In genomic region chr3:90555954-90556353, GRCm38 (mm10) we compare ENCODE assay signal across 11 mouse cellular contexts. TPM values are rescaled to one million over a fixed set of nuclear protein-coding genes. Genes with fewer than 3 reads are reported as not detected.
DNase-seq lines count a peak whose midpoint lies in the region; ATAC-seq and TF ChIP-seq lines count a peak whose summit lies in the region.
"Had no signal": no experiment of that assay in that cellular context is flagged by ENCODE, and none has a peak within 500 bp of the region (broad histone marks: within the 10 kb centered on the region; RNA-seq: fewer than 3 reads in every experiment).

No protein-coding gene starts in this region.

- no peak overlapping the region for H3K9ac ChIP-seq in limb, embryonic 15.5 days

- H3K4me1 ChIP-seq in limb, embryonic 15.5 days: peaks cover 7% of the 10 kb centered on the region; the same call in 1 of the 2 replicates

- DNase-seq in gastrocnemius, adult 2 months: peak; percentile 58
- no peak for DNase-seq in gastrocnemius, postnatal 36 days
- DNase-seq in brain, adult 2 months (ENCODE audit: low read depth, low spot score): peak; percentile 84
- peak; percentile 24 for DNase-seq in gastrocnemius, postnatal 25 days
- no peak for DNase-seq in spleen, adult 12 weeks (ENCODE audit: low spot score)
- DNase-seq in urinary bladder, postnatal 36 days (ENCODE audit: low spot score in 2 of 2): no peak
- no peak for DNase-seq in natural killer cell, adult 2 months (ENCODE audit: low spot score in 2 of 2)

- no peak for TF ChIP-seq CTCF in gastrocnemius, adult 2 months (IDR thresholded peaks at IDR 0.05)

- no peaks in the 10 kb centered on the region for H3K27me3 ChIP-seq in limb, embryonic 15.5 days

- 51% methylated on average over 5 of the region's 5 CpGs for WGBS in limb, embryonic 15.5 days

- H3K4me3 ChIP-seq in gastrocnemius, adult 2 months: no peak overlapping the region
- no peak overlapping the region for H3K4me3 ChIP-seq in limb, embryonic 15.5 days

- no peaks in the 10 kb centered on the region for H3K9me3 ChIP-seq in limb, embryonic 15.5 days

- H3K4me2 ChIP-seq in limb, embryonic 15.5 days: no peak overlapping the region

- H3K36me3 ChIP-seq in limb, embryonic 15.5 days: no peaks in the 10 kb centered on the region

- intact Hi-C loops in gastrocnemius, adult 2 months (cut with DNase I): no loop called here
- intact Hi-C loops in gastrocnemius, postnatal 36 days (cut with DNase I): no loop called here

- no peak for ATAC-seq in limb, embryonic 15.5 days (ENCODE audit: insufficient number of reproducible peaks, low FRiP score, low TSS enrichment, low read depth)
- ATAC-seq: inflammation-experienced regulatory T-cells, adult 6 months had no signal

- H3K27ac ChIP-seq in gastrocnemius, adult 2 months: 0 out of 2 replicates have a peak overlapping the region, but pooled peaks have one; percentile 32
- H3K27ac ChIP-seq in limb, embryonic 15.5 days: 0 out of 2 replicates have a peak overlapping the region, but pooled peaks have one; percentile 43

RNA-seq across cellular contexts. Expression of gene S100a3, which starts 4.4 kb away (rescaled TPM):
- total RNA-seq in gastrocnemius, adult 2 months (2021): not detected
- not detected for total RNA-seq in gastrocnemius, postnatal 36 days (2021)
- not detected for total RNA-seq in gastrocnemius, postnatal 25 days (2021)
- polyA plus RNA-seq in limb, embryonic 15.5 days (2015; fragmentation: Nextera tagmentation; extraction: Ambion mirVana): 1.8 and 2.6 TPM in 2 replicates
- polyA plus RNA-seq: embryonic facial prominence, embryonic 11.5 days had no signal

RNA-seq across cellular contexts. Expression of gene S100a16, which starts 18.9 kb away (rescaled TPM):
- 10 to 100 TPM; 52.3 to 67.7 TPM for total RNA-seq in gastrocnemius, adult 2 months (2021)
- 10 to 100 TPM; 58.6 to 63.8 TPM for total RNA-seq in gastrocnemius, postnatal 36 days (2021)
- total RNA-seq in gastrocnemius, postnatal 25 days (2021): 10 to 100 TPM; 62.7 to 69.8 TPM
- 426 and 454 TPM in 2 replicates for polyA plus RNA-seq in limb, embryonic 15.5 days (2015; fragmentation: Nextera tagmentation; extraction: Ambion mirVana)
- total RNA-seq: MEL had no signal
- polyA plus RNA-seq: inflammation-experienced regulatory T-cells, adult 6 months had no signal

RNA-seq across cellular contexts. Expression of gene S100a14, which starts 29.3 kb away (rescaled TPM):
- under 1 TPM in 1 of 2 experiments, not detected in 1; 0.36 TPM for total RNA-seq in gastrocnemius, adult 2 months (2021)
- total RNA-seq in gastrocnemius, postnatal 36 days (2021): under 1 TPM in 1 of 2 experiments, not detected in 1; 0.30 TPM
- total RNA-seq in gastrocnemius, postnatal 25 days (2021): under 1 TPM; 0.29 to 0.67 TPM
- 171 TPM in 2 replicates for polyA plus RNA-seq in limb, embryonic 15.5 days (2015; fragmentation: Nextera tagmentation; extraction: Ambion mirVana)
- total RNA-seq: MEL had no signal

RNA-seq across cellular contexts. Expression of gene S100a2, which starts 34.1 kb away (rescaled TPM):
- total RNA-seq in gastrocnemius, adult 2 months (2021): not detected
- not detected for total RNA-seq in gastrocnemius, postnatal 36 days (2021)
- total RNA-seq in gastrocnemius, postnatal 25 days (2021): not detected
- polyA plus RNA-seq in limb, embryonic 15.5 days (2015; fragmentation: Nextera tagmentation; extraction: Ambion mirVana): not detected in 2 replicates
- total RNA-seq: MEL had no signal
- polyA plus RNA-seq: embryonic facial prominence, embryonic 11.5 days had no signal

RNA-seq across cellular contexts. Expression of gene S100a13, which starts 41.7 kb away (rescaled TPM):
- total RNA-seq in gastrocnemius, adult 2 months (2021): 10 to 100 TPM; 11.9 to 15.5 TPM
- total RNA-seq in gastrocnemius, postnatal 36 days (2021): 1 to 10 TPM; 9.2 to 9.6 TPM
- 10 to 100 TPM in 1 of 2 experiments, 1 to 10 TPM in 1; 9.5 to 16.8 TPM for total RNA-seq in gastrocnemius, postnatal 25 days (2021)
- polyA plus RNA-seq in limb, embryonic 15.5 days (2015; fragmentation: Nextera tagmentation; extraction: Ambion mirVana): 52.1 and 55.0 TPM in 2 replicates

Comparison
In these comparisons a context has a peak if more than half of its experiments do, and no peak if none do; other contexts are left out.
1. DNase-seq: peak in gastrocnemius, adult 2 months (single experiment), brain, adult 2 months (single experiment) and gastrocnemius, postnatal 25 days (single experiment); none in gastrocnemius, postnatal 36 days (0 of 2), spleen, adult 12 weeks (single experiment), urinary bladder, postnatal 36 days (0 of 2) and natural killer cell, adult 2 months (0 of 2).